Mouse (Mus musculus): Measurements from ENCODE around the gene Acer2. TPM values are rescaled to one million over a fixed set of nuclear protein-coding genes. Genes with fewer than 3 reads are reported as not detected.

Acer2 gene
- polyA plus RNA-seq, 1 experiment from 2014 or later: 8.4 TPM

- Histone ChIP-seq H3K36me3 (ENCODE audit: control insufficient read depth, insufficient read depth, low read length) (no peaks in the 10 kb centered on the region), H3K27me3 (ENCODE audit: control insufficient read depth, insufficient read depth, low read length) (no peaks in the 10 kb centered on the region), H3K27ac (ENCODE audit: low read depth, low read length) (no peak overlapping the region), H3K4me1 (replicated peaks; ENCODE audit: control insufficient read depth, insufficient read depth, low read length) (no peaks in the 10 kb centered on the region), H3K9ac (ENCODE audit: low read length) (no peak overlapping the region), H3K4me2 (ENCODE audit: low read depth, low read length, severe bottlenecking) (no peak overlapping the region), H3K4me3 (ENCODE audit: low read depth, low read length) (no peak overlapping the region), H3K9me3 (ENCODE audit: control insufficient read depth, low read length) (no peaks in the 10 kb centered on the region; the same call in 1 of the 2 replicates)
- no peak for ATAC-seq (replicated peaks; ENCODE audit: low FRiP score)
- DNase-seq (ENCODE audit: low spot score): no peak
- 43% methylated on average over 3 of the region's 3 CpGs for WGBS
These were observed 30.8 kb downstream of the Acer2 start for GRCm38 (mm10) chr4:86904969-86905368.

GRCm38 (mm10) chr4:86905869-86906268, 31.7 kb downstream of the Acer2 start:
- Histone ChIP-seq H3K27ac (ENCODE audit: low read depth, low read length) (no peak overlapping the region), H3K4me3 (ENCODE audit: low read depth, low read length) (no peak overlapping the region), H3K4me1 (replicated peaks; ENCODE audit: control insufficient read depth, insufficient read depth, low read length) (no peaks in the 10 kb centered on the region), H3K9me3 (ENCODE audit: control insufficient read depth, low read length) (no peaks in the 10 kb centered on the region; the same call in 1 of the 2 replicates), H3K36me3 (ENCODE audit: control insufficient read depth, insufficient read depth, low read length) (no peaks in the 10 kb centered on the region), H3K4me2 (ENCODE audit: low read depth, low read length, severe bottlenecking) (no peak overlapping the region), H3K27me3 (ENCODE audit: control insufficient read depth, insufficient read depth, low read length) (no peaks in the 10 kb centered on the region), H3K9ac (ENCODE audit: low read length) (no peak overlapping the region)
- 77% methylated on average over 1 of the region's 1 CpGs for WGBS
- ATAC-seq (replicated peaks; ENCODE audit: low FRiP score) (no peak), DNase-seq (ENCODE audit: low spot score) (no peak)

- Histone ChIP-seq H3K36me3 (ENCODE audit: control insufficient read depth, insufficient read depth, low read length) (no peaks in the 10 kb centered on the region), H3K4me3 (ENCODE audit: low read depth, low read length) (no peak overlapping the region), H3K4me1 (replicated peaks; ENCODE audit: control insufficient read depth, insufficient read depth, low read length) (no peaks in the 10 kb centered on the region; the same call in 1 of the 2 replicates), H3K9me3 (ENCODE audit: control insufficient read depth, low read length) (no peaks in the 10 kb centered on the region; the same call in 1 of the 2 replicates), H3K27ac (ENCODE audit: low read depth, low read length) (no peak overlapping the region), H3K4me2 (ENCODE audit: low read depth, low read length, severe bottlenecking) (peak overlapping the region; percentile 22; the same call in 1 of the 2 replicates), H3K9ac (ENCODE audit: low read length) (no peak overlapping the region), H3K27me3 (ENCODE audit: control insufficient read depth, insufficient read depth, low read length) (no peaks in the 10 kb centered on the region)
- 17% methylated on average over 18 of the region's 18 CpGs for WGBS
- peak; percentile 59 for DNase-seq (ENCODE audit: low spot score)
- no peak for ATAC-seq (replicated peaks; ENCODE audit: low FRiP score)
These were observed 37.6 kb downstream of the Acer2 start for GRCm38 (mm10) chr4:86911576-86912341.

GRCm38 (mm10) chr4:86912757-86913156, 38.6 kb downstream of the Acer2 start:
- H3K4me3 ChIP-seq (ENCODE audit: low read depth, low read length): no peak overlapping the region
- 73% methylated on average over 7 of the region's 7 CpGs for WGBS
- H3K9ac ChIP-seq (ENCODE audit: low read length): no peak overlapping the region
- no peaks in the 10 kb centered on the region for H3K27me3 ChIP-seq (ENCODE audit: control insufficient read depth, insufficient read depth, low read length)
- H3K27ac ChIP-seq (ENCODE audit: low read depth, low read length): no peak overlapping the region
- DNase-seq (ENCODE audit: low spot score) (no peak), ATAC-seq (replicated peaks; ENCODE audit: low FRiP score) (no peak)
- H3K9me3 ChIP-seq (ENCODE audit: control insufficient read depth, low read length): no peaks in the 10 kb centered on the region; the same call in 1 of the 2 replicates
- H3K36me3 ChIP-seq (ENCODE audit: control insufficient read depth, insufficient read depth, low read length): no peaks in the 10 kb centered on the region
- H3K4me2 ChIP-seq (ENCODE audit: low read depth, low read length, severe bottlenecking): no peak overlapping the region
- no peaks in the 10 kb centered on the region; the same call in 1 of the 2 replicates for H3K4me1 ChIP-seq (replicated peaks; ENCODE audit: control insufficient read depth, insufficient read depth, low read length)

GRCm38 (mm10) chr4:86916062-86916461, 41.9 kb downstream of the Acer2 start:
- DNase-seq (ENCODE audit: low spot score) (no peak), ATAC-seq (replicated peaks; ENCODE audit: low FRiP score) (no peak)
- no peaks in the 10 kb centered on the region for H3K27me3 ChIP-seq (ENCODE audit: control insufficient read depth, insufficient read depth, low read length)
- H3K27ac ChIP-seq (ENCODE audit: low read depth, low read length): no peak overlapping the region
- no peak overlapping the region for H3K4me3 ChIP-seq (ENCODE audit: low read depth, low read length)
- WGBS: 43% methylated on average over 1 of the region's 1 CpGs
- H3K4me1 ChIP-seq (replicated peaks; ENCODE audit: control insufficient read depth, insufficient read depth, low read length): no peaks in the 10 kb centered on the region; the same call in 1 of the 2 replicates
- no peak overlapping the region for H3K9ac ChIP-seq (ENCODE audit: low read length)
- H3K9me3 ChIP-seq (ENCODE audit: control insufficient read depth, low read length): no peaks in the 10 kb centered on the region
- no peak overlapping the region for H3K4me2 ChIP-seq (ENCODE audit: low read depth, low read length, severe bottlenecking)
- H3K36me3 ChIP-seq (ENCODE audit: control insufficient read depth, insufficient read depth, low read length): no peaks in the 10 kb centered on the region

GRCm38 (mm10) chr4:86923476-86924055, 49.4 kb downstream of the Acer2 start:
- Histone ChIP-seq H3K27ac (ENCODE audit: low read depth, low read length) (no peak overlapping the region), H3K4me1 (replicated peaks; ENCODE audit: control insufficient read depth, insufficient read depth, low read length) (no peaks in the 10 kb centered on the region)
- no peak for ATAC-seq (replicated peaks; ENCODE audit: low FRiP score)

GRCm38 (mm10) chr4:86924804-86925458, 50.7 kb downstream of the Acer2 start:
- no peak overlapping the region for H3K9ac ChIP-seq (ENCODE audit: low read length)
- H3K4me2 ChIP-seq (ENCODE audit: low read depth, low read length, severe bottlenecking): no peak overlapping the region
- WGBS: 13% methylated on average over 9 of the region's 9 CpGs
- peak; percentile 89 for DNase-seq (ENCODE audit: low spot score)
- H3K36me3 ChIP-seq (ENCODE audit: control insufficient read depth, insufficient read depth, low read length): no peaks in the 10 kb centered on the region
- no peak overlapping the region for H3K27ac ChIP-seq (ENCODE audit: low read depth, low read length)
- H3K27me3 ChIP-seq (ENCODE audit: control insufficient read depth, insufficient read depth, low read length): no peaks in the 10 kb centered on the region
- no peaks in the 10 kb centered on the region for H3K4me1 ChIP-seq (replicated peaks; ENCODE audit: control insufficient read depth, insufficient read depth, low read length)
- no peak overlapping the region for H3K4me3 ChIP-seq (ENCODE audit: low read depth, low read length)
- ATAC-seq (replicated peaks; ENCODE audit: low FRiP score): 0 out of 2 replicates have a peak, but pooled peaks have one; percentile 17
- no peaks in the 10 kb centered on the region for H3K9me3 ChIP-seq (ENCODE audit: control insufficient read depth, low read length)

More at GRCm38 (mm10) chr4:86923476-86924055, 49.4 kb downstream of the Acer2 start:
- Histone ChIP-seq H3K9me3 (ENCODE audit: control insufficient read depth, low read length) (no peaks in the 10 kb centered on the region), H3K9ac (ENCODE audit: low read length) (no peak overlapping the region), H3K27me3 (ENCODE audit: control insufficient read depth, insufficient read depth, low read length) (no peaks in the 10 kb centered on the region), H3K4me3 (ENCODE audit: low read depth, low read length) (no peak overlapping the region), H3K4me2 (ENCODE audit: low read depth, low read length, severe bottlenecking) (no peak overlapping the region), H3K36me3 (ENCODE audit: control insufficient read depth, insufficient read depth, low read length) (no peaks in the 10 kb centered on the region)
- no peak for DNase-seq (ENCODE audit: low spot score)
- 67% methylated on average over 3 of the region's 3 CpGs for WGBS

- WGBS: 82% methylated on average over 3 of the region's 3 CpGs
- Histone ChIP-seq H3K9me3 (ENCODE audit: control insufficient read depth, low read length) (no peaks in the 10 kb centered on the region), H3K4me2 (ENCODE audit: low read depth, low read length, severe bottlenecking) (no peak overlapping the region), H3K4me1 (replicated peaks; ENCODE audit: control insufficient read depth, insufficient read depth, low read length) (0 out of 2 replicates have a peak, but pooled peaks cover 2% of the 10 kb centered on the region), H3K27me3 (ENCODE audit: control insufficient read depth, insufficient read depth, low read length) (no peaks in the 10 kb centered on the region), H3K27ac (ENCODE audit: low read depth, low read length) (no peak overlapping the region), H3K9ac (ENCODE audit: low read length) (no peak overlapping the region), H3K4me3 (ENCODE audit: low read depth, low read length) (no peak overlapping the region), H3K36me3 (ENCODE audit: control insufficient read depth, insufficient read depth, low read length) (no peaks in the 10 kb centered on the region)
- ATAC-seq (replicated peaks; ENCODE audit: low FRiP score) (no peak), DNase-seq (ENCODE audit: low spot score) (no peak)
These were observed 52.8 kb downstream of the Acer2 start for GRCm38 (mm10) chr4:86926997-86927396.

Data from forebrain, embryonic 11.5 days (tissue).